Mouse (Mus musculus): ENCODE results near the gene Rora.

DNA sequence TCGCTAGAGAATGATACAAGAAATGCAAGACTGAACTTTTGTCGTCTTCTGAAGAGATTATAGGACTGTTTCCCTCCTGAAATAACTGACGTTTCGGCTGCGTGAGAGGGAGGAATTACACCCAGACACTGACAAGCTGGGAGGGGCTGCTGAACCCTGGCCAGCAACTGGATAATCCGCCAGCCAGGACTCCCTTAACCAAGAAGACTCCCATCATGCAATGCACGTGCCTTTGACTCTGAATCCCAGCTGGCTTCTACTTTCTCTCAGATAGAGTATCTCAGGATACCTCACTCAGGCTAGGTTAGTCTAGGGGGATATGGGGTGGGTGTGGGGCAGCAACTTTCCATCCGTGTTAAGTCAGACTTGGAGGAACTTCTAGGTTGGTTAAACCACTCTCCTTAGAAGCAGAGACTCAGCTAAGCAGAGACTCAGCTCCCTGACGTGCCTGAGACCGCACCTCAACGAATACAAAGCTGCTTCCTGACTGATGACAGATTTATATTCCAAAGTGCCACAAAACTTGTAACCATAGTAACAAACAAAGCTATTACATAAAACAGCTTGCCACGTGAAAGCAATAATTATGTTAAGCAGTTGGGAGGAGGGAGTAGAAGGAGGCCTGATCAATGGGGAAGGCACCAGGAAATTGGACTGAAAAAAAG, 302.8 kb downstream of the Rora start:
- TF ChIP-seq NANOG (IDR thresholded peaks at IDR 0.05; ENCODE audit: borderline replicate concordance, low read length) (no peak), CTCF (conservative IDR thresholded peaks at IDR 0.05; ENCODE audit: low read length) (no peak)

All from E14TG2a.4 (cell line).